Mouse (Mus musculus) spleen, embryonic (tissue): ENCODE data around the gene Ece2.
"Not testable (repeated sequence)": the region's sequence is repeated elsewhere in the genome, so short reads cannot be mapped to it uniquely, and the experiment has no call there.

Experiments used
- CTCF ChIA-PET: fragments of 350-600 bp; sonication (Branson Sonifier 250); formaldehyde crosslinking; loops from one replicate; lab custom pipeline; 2022; lab: Charles Lee

Ece2 gene

GRCm38 (mm10) chr16:20621991-20622685 is 7.5 kb upstream of the Ece2 start:
- CTCF ChIA-PET = no interaction called here

DNA sequence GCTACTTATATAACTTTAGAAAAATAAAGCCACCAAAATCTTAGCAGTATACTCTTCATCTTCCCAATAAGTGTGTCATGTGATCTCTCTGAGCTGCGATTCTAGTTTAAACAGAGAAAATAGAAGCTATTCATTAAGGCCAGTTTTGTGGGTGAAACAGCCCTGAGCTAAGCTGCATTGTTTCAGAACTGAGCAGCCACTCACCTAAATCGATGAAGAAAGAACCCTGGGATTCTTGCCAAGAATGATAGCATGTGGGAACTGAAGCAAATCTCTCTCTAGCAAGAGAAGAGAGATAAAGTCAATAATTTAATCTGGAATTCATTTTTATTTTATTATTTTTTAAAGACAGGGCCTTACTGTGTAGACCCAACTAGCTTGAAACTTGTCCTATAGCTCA is 6.4 kb upstream of the Ece2 start:
- CTCF ChIA-PET = interaction anchor here (0.6 kb wide), 1 partner anchor 123 kb away, joined by 7 read pairs; no protein-coding TSS in a partner anchor

DNA sequence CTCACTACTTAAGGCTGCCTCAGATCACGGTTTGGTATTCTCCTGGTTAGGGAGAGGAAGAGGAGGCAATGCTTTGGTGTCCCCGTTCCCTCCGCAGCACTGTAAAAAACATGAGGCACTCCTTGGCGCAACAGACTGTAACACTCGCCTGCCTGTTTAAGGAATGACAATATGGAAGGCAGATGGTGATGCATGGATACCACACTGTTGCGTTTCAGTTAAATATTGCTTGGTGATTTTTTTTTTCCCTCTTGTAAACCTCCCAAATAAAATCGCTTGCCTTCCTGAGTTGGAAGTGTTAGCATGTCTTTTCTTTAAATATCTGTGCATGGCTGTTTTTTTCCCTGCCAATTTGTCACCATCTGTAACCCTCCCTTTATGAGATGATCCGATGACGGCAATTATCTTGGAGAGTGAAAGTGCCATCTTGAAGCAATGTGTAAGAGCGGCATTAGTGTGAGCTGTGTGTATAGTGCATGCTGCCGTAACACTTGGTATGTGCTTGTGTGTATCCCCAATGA is 697 bp upstream of the Ece2 start:
- CTCF ChIA-PET = no interaction called here

- CTCF ChIA-PET = interaction anchor here (0.5 kb wide), 2 partner anchors 13 to 34 kb away, joined by 3 to 5 read pairs; no protein-coding TSS in a partner anchor
These were observed 7.8 kb downstream of the Ece2 start for GRCm38 (mm10) chr16:20637410-20637809.

DNA sequence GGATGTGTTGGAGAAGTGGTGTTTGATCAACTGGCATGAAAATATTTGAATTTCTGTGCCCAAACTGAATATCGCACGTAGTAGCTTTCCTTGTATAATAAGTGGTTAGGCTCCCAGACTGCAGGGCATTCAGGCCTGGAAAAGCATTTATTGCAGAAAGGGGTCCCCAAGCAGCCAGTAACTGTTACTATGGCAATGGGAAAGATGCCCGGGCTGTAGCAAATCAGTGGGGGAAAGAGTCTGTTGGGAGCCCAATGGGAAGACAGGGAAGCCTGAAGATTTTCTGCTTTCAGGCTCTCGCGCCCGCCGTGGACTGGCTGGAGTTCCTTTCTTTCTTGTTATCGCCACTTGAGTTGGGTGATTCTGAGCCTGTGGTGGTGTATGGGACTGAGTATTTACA is 8.7 kb downstream of the Ece2 start:
- CTCF ChIA-PET = no interaction called here

- CTCF ChIA-PET = no interaction called here
These were observed 12.5 kb downstream of the Ece2 start for GRCm38 (mm10) chr16:20642161-20642560.

DNA sequence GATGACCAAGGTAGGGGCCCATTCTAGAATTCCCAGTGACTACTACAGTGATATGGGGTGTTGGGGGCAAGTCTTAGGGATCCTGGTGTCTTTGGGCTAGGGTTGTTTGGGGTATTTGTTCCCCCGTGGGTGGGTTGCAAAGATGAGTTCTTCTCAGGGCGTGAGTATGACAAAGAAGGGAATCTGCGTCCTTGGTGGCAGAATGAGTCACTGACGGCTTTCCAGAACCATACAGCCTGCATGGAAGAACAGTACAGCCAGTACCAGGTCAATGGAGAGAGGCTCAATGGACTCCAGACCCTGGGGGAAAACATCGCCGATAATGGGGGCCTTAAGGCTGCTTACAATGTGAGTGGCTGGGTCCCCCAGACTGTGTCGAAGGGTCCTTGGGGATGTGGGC is 14.3 kb downstream of the Ece2 start:
- CTCF ChIA-PET = no interaction called here

DNA sequence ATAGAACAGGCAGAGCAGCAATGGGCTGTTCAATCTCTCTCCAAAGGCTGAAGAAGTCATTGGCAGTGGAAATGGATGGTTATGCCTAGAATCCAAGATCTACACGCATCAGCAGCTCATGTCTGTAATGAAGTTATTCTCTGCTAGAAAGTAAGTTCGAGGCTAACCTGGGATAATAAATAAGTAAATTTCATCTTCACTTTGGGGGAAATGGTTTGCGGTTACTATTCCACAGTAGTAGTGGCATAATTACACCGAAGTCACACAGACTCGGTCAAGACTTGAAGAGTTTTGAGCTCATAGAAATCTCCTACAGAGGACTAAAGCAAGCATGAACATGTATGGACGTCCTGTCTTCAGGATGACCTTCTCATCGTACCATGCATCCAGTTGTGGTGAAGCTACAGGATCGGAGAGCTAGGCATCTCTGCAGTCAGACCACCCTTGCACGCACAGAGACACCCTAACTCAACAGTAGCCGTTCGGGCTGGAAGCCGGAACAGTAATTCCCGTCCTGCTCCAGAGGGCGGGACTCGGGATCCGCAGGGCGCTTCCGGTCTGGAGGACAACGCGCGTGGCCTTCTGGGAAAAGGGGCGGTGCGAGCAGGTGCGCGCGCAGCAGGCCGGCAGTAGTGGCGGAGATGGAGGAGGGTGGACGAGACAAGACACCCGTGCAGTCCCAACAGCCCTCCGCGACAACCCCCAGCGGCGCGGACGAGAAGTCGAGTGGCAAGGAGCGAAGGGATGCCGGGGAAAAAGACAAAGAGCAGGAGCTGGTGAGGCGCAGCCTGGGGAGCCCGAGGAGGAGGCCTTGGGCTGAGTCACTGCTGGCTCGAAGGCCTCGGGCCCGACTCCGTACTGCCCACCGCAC is 21.7 kb downstream of the Ece2 start, which contains the start of gene Psmd2:
Psmd2 (plus strand) TSS at position 577 of the 871 bp plus-strand sequence.
- CTCF ChIA-PET = no interaction called here

GRCm38 (mm10) chr16:20651947-20652310 is 22.3 kb downstream of the Ece2 start:
- CTCF ChIA-PET = no interaction called here

- CTCF ChIA-PET = no interaction called here
These were observed 23.7 kb downstream of the Ece2 start for GRCm38 (mm10) chr16:20653315-20653714.

DNA sequence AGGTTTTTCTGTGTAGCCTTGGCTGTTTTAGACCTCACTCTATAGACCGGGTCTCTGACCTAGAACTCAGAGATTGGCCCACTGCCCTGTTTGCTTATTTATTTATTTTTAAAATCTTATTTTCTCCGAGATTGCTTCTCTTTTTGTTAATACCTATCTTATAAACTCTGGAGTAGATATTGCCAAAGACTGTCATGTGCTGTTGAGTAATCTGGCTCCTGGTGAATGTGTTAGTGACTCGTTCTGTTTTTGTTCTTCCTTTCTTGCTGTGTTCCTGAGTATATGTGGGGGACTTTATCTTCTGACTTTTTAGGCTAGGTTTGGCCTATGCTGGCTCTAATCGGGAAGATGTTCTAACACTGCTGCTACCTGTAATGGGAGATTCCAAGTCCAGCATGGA is 28.0 kb downstream of the Ece2 start:
- CTCF ChIA-PET = no interaction called here

- CTCF ChIA-PET = not testable (repeated sequence)
These were observed 38.4 kb downstream of the Ece2 start, which contains the start of gene Eif4g1 for GRCm38 (mm10) chr16:20668013-20668412. Eif4g1 (plus strand) TSS chr16:20668313.

DNA sequence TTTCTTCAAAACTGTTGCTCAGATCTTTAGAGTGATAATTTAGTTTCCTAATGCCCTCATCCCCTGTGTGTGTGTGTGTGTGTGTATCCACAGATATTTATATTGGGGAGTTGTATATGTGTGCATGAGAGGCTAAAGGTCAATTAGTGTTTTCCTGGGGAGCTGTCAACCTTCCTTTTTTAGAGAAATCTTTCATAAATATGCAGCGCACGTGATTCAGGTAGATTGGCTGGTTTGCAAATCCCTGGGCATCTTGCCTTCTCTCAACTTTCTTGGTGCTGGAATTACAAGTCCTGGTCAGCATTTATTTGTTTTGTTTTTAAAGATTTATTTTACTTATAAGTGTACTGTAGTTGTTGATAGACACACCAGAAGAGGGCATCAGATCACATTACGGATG is 40.7 kb downstream of the Ece2 start:
- CTCF ChIA-PET = no interaction called here

DNA sequence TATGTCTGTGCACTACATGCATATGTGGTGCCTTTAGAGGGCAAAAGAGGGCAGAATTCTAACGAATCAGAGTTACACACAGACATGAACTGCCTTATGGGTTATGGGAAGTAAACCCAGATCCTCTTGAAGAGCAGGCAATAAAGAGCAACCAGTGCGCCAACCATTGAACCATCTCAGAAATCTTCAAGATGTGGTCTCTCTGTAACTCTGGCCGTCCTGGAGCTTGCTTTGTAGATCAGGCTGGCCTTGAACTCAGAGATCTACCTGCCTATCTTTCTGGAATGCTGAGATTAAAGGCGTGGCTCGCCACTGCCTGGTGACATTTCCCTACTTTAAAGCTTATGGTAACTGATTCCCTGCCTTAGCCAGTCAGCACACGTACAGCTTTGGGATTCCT is 42.3 kb downstream of the Ece2 start:
- CTCF ChIA-PET = interaction anchor here (0.6 kb wide), 1 partner anchor 1586 kb away, joined by 6 read pairs; no protein-coding TSS in a partner anchor

DNA sequence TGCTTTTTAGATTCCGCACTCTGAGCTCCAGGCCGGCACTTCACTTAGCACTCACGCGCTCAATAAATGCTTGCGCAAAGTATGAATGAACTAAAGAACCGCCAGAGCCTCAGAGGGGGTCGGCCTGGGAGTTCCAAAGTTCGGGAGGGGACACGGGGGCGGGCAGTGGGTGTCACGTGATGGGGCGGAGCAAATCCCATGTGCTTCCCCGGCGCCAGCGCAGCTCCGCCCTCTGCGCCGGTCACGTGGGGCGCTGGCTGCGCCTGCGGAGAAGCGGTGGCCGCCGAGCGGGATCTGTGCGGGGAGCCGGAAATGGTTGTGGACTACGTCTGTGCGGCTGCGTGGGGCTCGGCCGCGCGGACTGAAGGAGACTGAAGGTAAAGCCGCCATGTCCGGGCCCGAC is 42.9 kb downstream of the Ece2 start:
- CTCF ChIA-PET = no interaction called here

GRCm38 (mm10) chr16:20672965-20673705 is 43.5 kb downstream of the Ece2 start:
- CTCF ChIA-PET = no interaction called here

GRCm38 (mm10) chr16:20673706-20674303 is 44.2 kb downstream of the Ece2 start:
- CTCF ChIA-PET = no interaction called here

GRCm38 (mm10) chr16:20675213-20675612 is 45.6 kb downstream of the Ece2 start:
- CTCF ChIA-PET = no interaction called here

GRCm38 (mm10) chr16:20676702-20677101 is 47.1 kb downstream of the Ece2 start:
- CTCF ChIA-PET = interaction anchor here (0.6 kb wide), 1 partner anchor 47 kb away, joined by 4 read pairs; no protein-coding TSS in a partner anchor

- CTCF ChIA-PET = interaction anchor here (0.7 kb wide), 1 partner anchor 235 kb away, joined by 3 read pairs; no protein-coding TSS in a partner anchor
These were observed 47.8 kb downstream of the Ece2 start for GRCm38 (mm10) chr16:20677380-20677779.
